ENCODE assay signal across 9 mouse cellular contexts in the genomic region with DNA sequence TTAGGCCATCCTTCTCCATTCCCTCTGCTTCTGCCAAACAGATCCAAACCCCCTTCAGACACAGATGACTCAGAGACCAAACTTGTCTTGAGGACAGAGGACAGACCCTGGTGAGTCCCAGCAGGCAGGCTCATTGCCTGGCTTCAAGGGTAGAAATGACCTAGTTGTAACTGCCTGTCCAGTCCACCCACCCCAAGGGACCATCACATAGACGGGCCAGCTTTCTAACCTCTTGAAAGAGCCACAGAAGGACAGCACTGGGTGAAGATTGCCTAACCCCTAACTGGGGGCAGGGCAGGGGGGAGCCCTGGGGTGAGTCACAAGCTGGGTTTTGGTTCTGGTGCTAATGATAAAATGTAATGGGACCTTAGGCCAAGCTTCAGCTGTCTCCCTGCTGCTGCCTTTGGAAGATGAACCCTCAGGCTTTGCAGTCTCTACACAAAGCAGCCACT. TPM values are rescaled to one million over a fixed set of nuclear protein-coding genes. Genes with fewer than 3 reads are reported as not detected.
DNase-seq lines count a peak whose midpoint lies in the region; ATAC-seq lines count a peak whose summit lies in the region.
"Had no signal": no experiment of that assay in that cellular context is flagged by ENCODE, and none has a peak within 500 bp of the region (broad histone marks: within the 10 kb centered on the region; RNA-seq: fewer than 3 reads in every experiment).

No protein-coding gene starts in this region.

- no peaks in the 10 kb centered on the region for H3K36me3 ChIP-seq in midbrain, embryonic 10.5 days
- H3K36me3 ChIP-seq in midbrain, embryonic 14.5 days (ENCODE audit: control insufficient read depth, insufficient read depth, low read length), result no peaks in the 10 kb centered on the region
- H3K36me3 ChIP-seq: midbrain, embryonic 12.5 days had no signal

- no peak overlapping the region for H3K4me3 ChIP-seq in midbrain, embryonic 10.5 days
- no peak overlapping the region for H3K4me3 ChIP-seq in midbrain, embryonic 14.5 days (replicated peaks; ENCODE audit: low read depth, low read length)
- H3K4me3 ChIP-seq: midbrain, embryonic 12.5 days had no signal

- no peak for DNase-seq in midbrain, embryonic 10.5 days (ENCODE audit: low spot score)
- DNase-seq in midbrain, embryonic 14.5 days, result no peak
- peak; percentile 80 for DNase-seq in gastrocnemius, adult 18-20 months (ENCODE audit: low spot score)
- DNase-seq in heart, postnatal 4 days, result peak; percentile 55
- peak; percentile 12 for DNase-seq in retina, postnatal 1 day
- no peak for DNase-seq in spleen, postnatal 4 days (ENCODE audit: low spot score in 2 of 2)
- no peak for DNase-seq in left cerebral cortex, postnatal 10 days (ENCODE audit: extremely low spot score in 1 of 2, low spot score in 2 of 2)

- ATAC-seq in midbrain, embryonic 14.5 days (ENCODE audit: low FRiP score, low TSS enrichment), result no peak
- no peak for ATAC-seq in erythroblast, adult 5-6 weeks (replicated peaks; ENCODE audit: low FRiP score, poor library complexity, severe bottlenecking)

- H3K4me2 ChIP-seq in midbrain, embryonic 14.5 days (ENCODE audit: low read length), result no peak overlapping the region
- H3K4me2 ChIP-seq: midbrain, embryonic 12.5 days had no signal

- 0 out of 2 replicates have a peak overlapping the region, but pooled peaks have one; percentile 33 for H3K27ac ChIP-seq in midbrain, embryonic 10.5 days (replicated peaks)
- H3K27ac ChIP-seq in midbrain, embryonic 14.5 days (replicated peaks; ENCODE audit: low read depth, low read length), result no peak overlapping the region
- H3K27ac ChIP-seq: midbrain, embryonic 12.5 days had no signal

- no peak overlapping the region for H3K9ac ChIP-seq in midbrain, embryonic 14.5 days (replicated peaks; ENCODE audit: low read length)
- H3K9ac ChIP-seq: midbrain, embryonic 12.5 days had no signal

- H3K27me3 ChIP-seq in midbrain, embryonic 10.5 days (ENCODE audit: low read depth, poor library complexity, severe bottlenecking), result no peaks in the 10 kb centered on the region
- H3K27me3 ChIP-seq in midbrain, embryonic 14.5 days (ENCODE audit: control insufficient read depth, insufficient read depth, low read length), result no peaks in the 10 kb centered on the region
- H3K27me3 ChIP-seq: midbrain, embryonic 12.5 days had no signal

- H3K9me3 ChIP-seq in midbrain, embryonic 10.5 days (replicated peaks), result no peaks in the 10 kb centered on the region
- H3K9me3 ChIP-seq in midbrain, embryonic 14.5 days (ENCODE audit: control insufficient read depth, low read length), result no peaks in the 10 kb centered on the region
- H3K9me3 ChIP-seq: midbrain, embryonic 12.5 days had no signal

- intact Hi-C loops in left cerebral cortex, postnatal 10 days (cut with DNase I), result no loop called here

- WGBS in midbrain, embryonic 10.5 days, result 80% methylated on average over 1 of the region's 1 CpGs
- WGBS in midbrain, embryonic 14.5 days, result 58% methylated on average over 1 of the region's 1 CpGs

- H3K4me1 ChIP-seq in midbrain, embryonic 10.5 days, result no peaks in the 10 kb centered on the region
- H3K4me1 ChIP-seq in midbrain, embryonic 14.5 days (ENCODE audit: control insufficient read depth, insufficient read depth, low read length), result no peaks in the 10 kb centered on the region
- H3K4me1 ChIP-seq: midbrain, embryonic 12.5 days had no signal

RNA-seq across cellular contexts. Expression of gene Dpt, which starts 2.1 kb away (rescaled TPM):
- not detected in 2 replicates for polyA plus RNA-seq in midbrain, embryonic 10.5 days (2016; fragmentation: Nextera tagmentation; extraction: Ambion mirVana)
- not detected in 2 replicates for polyA plus RNA-seq in midbrain, embryonic 14.5 days (2014; fragmentation: Nextera tagmentation; extraction: Ambion mirVana)
- 10 to 100 TPM; 47.4 to 53.0 TPM for total RNA-seq in gastrocnemius, adult 18-20 months (2021)
- 100 to 1,000 TPM; 164 to 204 TPM for total RNA-seq in heart, postnatal 4 days (2021)
- under 1 TPM in 1 of 2 experiments, not detected in 1; 0.47 TPM for total RNA-seq in left cerebral cortex, postnatal 10 days (2021)
- total RNA-seq in erythroblast, adult 5-6 weeks (2015; ENCODE audit: low replicate concordance), result not detected in 2 replicates
- not detected in 2 replicates for total RNA-seq in erythroblast, adult 5-6 weeks (2017; ENCODE audit: low replicate concordance)
- polyA plus RNA-seq: midbrain, embryonic 12.5 days had no signal

Comparison
In these comparisons a context has a peak if more than half of its experiments do, and no peak if none do; other contexts are left out.
1. DNase-seq: peak in gastrocnemius, adult 18-20 months (single experiment), heart, postnatal 4 days (single experiment) and retina, postnatal 1 day (single experiment); none in midbrain, embryonic 10.5 days (single experiment), midbrain, embryonic 14.5 days (single experiment), spleen, postnatal 4 days (0 of 2) and left cerebral cortex, postnatal 10 days (0 of 2).
2. RNA of gene Dpt, which starts 2.1 kb away (total RNA-seq): 164 to 204 TPM in heart, postnatal 4 days and 47.4 to 53.0 TPM in gastrocnemius, adult 18-20 months; 0.47 TPM in left cerebral cortex, postnatal 10 days and not detected in erythroblast, adult 5-6 weeks; every median in the first group is over 10 times any median in the second.